Mouse (Mus musculus): ENCODE data around the gene Fuz. TPM values are rescaled to one million over a fixed set of nuclear protein-coding genes. Genes with fewer than 3 reads are reported as not detected.

The Fuz gene
- polyA plus RNA-seq, 1 experiment from 2014 or later: 22.4 TPM

DNA sequence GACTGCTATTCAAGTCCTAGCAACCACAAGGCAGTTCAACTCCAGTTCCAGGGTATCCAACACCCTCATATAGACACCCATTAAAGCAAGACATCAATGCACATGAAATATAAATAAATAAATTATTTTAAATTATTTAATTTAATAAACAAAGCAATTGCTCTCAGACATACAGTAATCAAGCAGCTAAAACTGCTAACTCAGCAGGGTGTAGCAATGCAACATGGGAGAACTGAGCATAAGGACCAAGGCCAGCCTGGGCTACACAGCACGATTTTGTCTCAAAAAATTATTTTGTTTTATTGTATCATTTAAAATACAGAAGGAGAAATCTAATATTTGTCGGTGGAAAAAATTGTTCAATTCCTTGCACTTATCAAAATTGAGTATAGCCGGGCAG, 1.7 kb upstream of the Fuz start:
- ATAC-seq (ENCODE audit: insufficient number of reproducible peaks, insufficient read depth, low FRiP score, low TSS enrichment): no peak
- Histone ChIP-seq H3K4me3 (no peak overlapping the region), H3K36me3 (peaks cover 22% of the 10 kb centered on the region), H3K27me3 (no peaks in the 10 kb centered on the region), H3K9me3 (no peaks in the 10 kb centered on the region), H3K4me1 (peaks cover 45% of the 10 kb centered on the region), H3K4me2 (replicated peaks) (no peak overlapping the region), H3K9ac (no peak overlapping the region), H3K27ac (no peak overlapping the region)
- 86% methylated on average over 3 of the region's 3 CpGs for WGBS

GRCm38 (mm10) chr7:44895206-44895592, 680 bp upstream of the Fuz start:
- Histone ChIP-seq H3K9me3 (no peaks in the 10 kb centered on the region), H3K27ac (peak overlapping the region; percentile 92), H3K4me1 (peaks cover 45% of the 10 kb centered on the region), H3K36me3 (peaks cover 26% of the 10 kb centered on the region), H3K9ac (no peak overlapping the region), H3K4me2 (replicated peaks) (peak overlapping the region; percentile 79), H3K4me3 (peak overlapping the region; percentile 60), H3K27me3 (no peaks in the 10 kb centered on the region)
- 65% methylated on average over 7 of the region's 7 CpGs for WGBS
- ATAC-seq (ENCODE audit: insufficient number of reproducible peaks, insufficient read depth, low FRiP score, low TSS enrichment): no peak

DNA sequence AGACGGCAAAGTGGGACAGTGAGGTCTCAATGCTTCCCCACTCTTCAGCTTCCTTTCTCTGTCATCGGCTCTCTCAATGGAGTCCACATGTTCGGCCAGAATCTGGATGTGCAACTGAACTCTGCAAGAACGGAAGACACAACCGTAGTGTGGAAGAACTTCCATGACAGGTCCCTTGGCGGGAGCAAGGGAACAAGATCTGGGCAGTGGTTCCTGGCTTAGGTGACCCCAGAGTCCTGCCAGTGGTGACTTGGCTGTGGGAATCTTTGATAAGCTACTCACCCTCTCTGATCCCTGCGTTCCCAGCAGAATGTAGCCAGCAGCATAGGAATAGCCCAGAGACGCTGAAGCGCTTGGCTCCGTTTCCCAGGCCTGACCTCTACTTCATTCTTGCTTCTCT, 620 bp downstream of the Fuz start:
- Histone ChIP-seq H3K27ac (peak overlapping the region; percentile 92), H3K9me3 (no peaks in the 10 kb centered on the region), H3K9ac (peak overlapping the region; percentile 70), H3K4me1 (peaks cover 42% of the 10 kb centered on the region), H3K4me2 (replicated peaks) (peak overlapping the region; percentile 79), H3K27me3 (no peaks in the 10 kb centered on the region), H3K36me3 (peaks cover 24% of the 10 kb centered on the region), H3K4me3 (peak overlapping the region; percentile 60)
- no peak for ATAC-seq (ENCODE audit: insufficient number of reproducible peaks, insufficient read depth, low FRiP score, low TSS enrichment)
- WGBS: 33% methylated on average over 10 of the region's 10 CpGs

DNA sequence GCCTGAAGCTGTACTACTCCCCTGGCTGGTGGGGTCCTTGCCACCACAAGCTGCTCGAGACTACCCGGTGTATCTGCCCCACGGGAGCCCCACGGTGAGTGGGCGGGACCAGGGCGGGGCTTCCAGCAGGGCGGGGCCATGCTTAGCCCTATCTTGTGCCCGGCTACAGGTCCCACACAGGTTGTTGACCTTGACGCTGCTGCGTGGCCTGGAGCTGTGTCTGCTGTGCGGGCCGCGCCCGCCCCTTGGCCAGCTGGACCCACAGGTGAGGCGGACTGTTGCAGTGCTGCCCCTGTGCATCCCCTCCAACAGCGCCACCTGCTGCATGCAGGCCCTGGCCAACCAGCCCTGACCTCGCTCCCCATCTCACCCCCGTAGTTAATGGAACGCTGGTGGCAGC, 2.7 kb downstream of the Fuz start:
- no peak overlapping the region for H3K9ac ChIP-seq
- peaks cover 38% of the 10 kb centered on the region for H3K4me1 ChIP-seq
- H3K27ac ChIP-seq: no peak overlapping the region
- H3K9me3 ChIP-seq: no peaks in the 10 kb centered on the region
- no peaks in the 10 kb centered on the region for H3K27me3 ChIP-seq
- no peak for ATAC-seq (ENCODE audit: insufficient number of reproducible peaks, insufficient read depth, low FRiP score, low TSS enrichment)
- no peak overlapping the region for H3K4me2 ChIP-seq (replicated peaks)
- H3K4me3 ChIP-seq: no peak overlapping the region
- H3K36me3 ChIP-seq: peaks cover 42% of the 10 kb centered on the region
- WGBS: 41% methylated on average over 19 of the region's 19 CpGs

GRCm38 (mm10) chr7:44900632-44901031, 4.8 kb downstream of the Fuz start:
- H3K4me2 ChIP-seq (replicated peaks): no peak overlapping the region
- no peaks in the 10 kb centered on the region for H3K27me3 ChIP-seq
- H3K36me3 ChIP-seq: peaks cover 63% of the 10 kb centered on the region
- H3K27ac ChIP-seq: 0 out of 2 replicates have a peak overlapping the region, but pooled peaks have one; percentile 46
- no peak for ATAC-seq (ENCODE audit: insufficient number of reproducible peaks, insufficient read depth, low FRiP score, low TSS enrichment)
- H3K4me3 ChIP-seq: no peak overlapping the region
- H3K9me3 ChIP-seq: no peaks in the 10 kb centered on the region
- 86% methylated on average over 11 of the region's 11 CpGs for WGBS
- peaks cover 29% of the 10 kb centered on the region for H3K4me1 ChIP-seq
- H3K9ac ChIP-seq: no peak overlapping the region

- Histone ChIP-seq H3K4me3 (peak overlapping the region; percentile 21), H3K4me1 (peaks cover 29% of the 10 kb centered on the region), H3K4me2 (replicated peaks) (peak overlapping the region; percentile 48), H3K27ac (peak overlapping the region; percentile 46; the same call in 1 of the 2 replicates), H3K36me3 (peaks cover 69% of the 10 kb centered on the region), H3K9me3 (no peaks in the 10 kb centered on the region), H3K27me3 (no peaks in the 10 kb centered on the region), H3K9ac (no peak overlapping the region; the same call in 1 of the 2 replicates)
- ATAC-seq (ENCODE audit: insufficient number of reproducible peaks, insufficient read depth, low FRiP score, low TSS enrichment): 0 out of 2 replicates have a peak, but pooled peaks have one; percentile 41
- WGBS: 20% methylated on average over 21 of the region's 21 CpGs
Observed at GRCm38 (mm10) chr7:44901230-44901722, 5.4 kb downstream of the Fuz start.

- H3K9me3 ChIP-seq: no peaks in the 10 kb centered on the region
- H3K4me2 ChIP-seq (replicated peaks): no peak overlapping the region
- WGBS: 95% methylated on average over 20 of the region's 20 CpGs
- peaks cover 90% of the 10 kb centered on the region for H3K36me3 ChIP-seq
- H3K4me1 ChIP-seq: peaks cover 13% of the 10 kb centered on the region
- H3K9ac ChIP-seq: no peak overlapping the region
- H3K27me3 ChIP-seq: no peaks in the 10 kb centered on the region
- H3K27ac ChIP-seq: 0 out of 2 replicates have a peak overlapping the region, but pooled peaks have one; percentile 17
- ATAC-seq (ENCODE audit: insufficient number of reproducible peaks, insufficient read depth, low FRiP score, low TSS enrichment): no peak
- no peak overlapping the region for H3K4me3 ChIP-seq
Observed at GRCm38 (mm10) chr7:44905430-44905829, 9.6 kb downstream of the Fuz start.

DNA sequence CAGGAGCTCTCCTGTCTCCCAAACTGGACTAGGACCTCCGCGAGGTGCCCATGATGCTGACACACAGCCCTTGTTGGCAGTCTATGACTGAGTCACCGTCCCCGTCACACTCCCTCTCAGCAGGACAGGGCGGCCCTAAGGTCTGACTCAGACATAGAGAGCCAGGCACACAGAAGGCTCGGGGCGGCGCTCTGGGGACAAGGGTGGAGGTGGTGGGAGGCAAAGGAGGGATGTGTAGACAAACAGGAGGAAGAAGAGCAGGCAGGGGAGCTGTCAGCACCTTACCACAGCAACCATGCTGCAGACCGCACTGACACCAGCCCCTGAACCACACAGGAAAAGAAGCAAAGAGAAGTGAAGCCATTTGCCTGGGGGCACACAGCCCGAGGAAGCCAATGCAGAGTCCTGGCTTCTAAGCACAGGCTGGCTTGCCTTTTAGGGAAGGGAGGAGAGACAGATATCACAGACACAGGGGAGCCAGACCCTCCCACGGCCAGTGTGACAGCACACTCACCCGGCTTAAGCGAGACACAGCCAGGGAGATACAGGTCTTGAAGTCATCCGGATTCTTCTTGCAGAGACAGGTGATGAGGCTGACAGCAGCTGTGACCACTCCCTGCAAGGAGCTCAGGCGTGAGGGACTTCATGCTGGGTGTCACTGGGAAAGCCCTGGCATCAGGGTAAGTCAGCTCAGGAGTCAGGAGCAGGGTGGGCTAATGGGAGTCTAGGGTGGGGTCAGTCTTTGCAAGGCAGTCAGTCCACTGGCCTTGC, 13.0 kb downstream of the Fuz start:
- Histone ChIP-seq H3K9ac (no peak overlapping the region), H3K4me1 (no peaks in the 10 kb centered on the region), H3K27me3 (no peaks in the 10 kb centered on the region), H3K9me3 (no peaks in the 10 kb centered on the region), H3K36me3 (peaks cover 97% of the 10 kb centered on the region), H3K4me2 (replicated peaks) (no peak overlapping the region), H3K27ac (no peak overlapping the region), H3K4me3 (no peak overlapping the region)
- no peak for ATAC-seq (ENCODE audit: insufficient number of reproducible peaks, insufficient read depth, low FRiP score, low TSS enrichment)
- 88% methylated on average over 15 of the region's 15 CpGs for WGBS

- no peak for ATAC-seq (ENCODE audit: insufficient number of reproducible peaks, insufficient read depth, low FRiP score, low TSS enrichment)
- Histone ChIP-seq H3K9ac (no peak overlapping the region), H3K27me3 (no peaks in the 10 kb centered on the region), H3K4me1 (no peaks in the 10 kb centered on the region), H3K4me3 (no peak overlapping the region), H3K4me2 (replicated peaks) (no peak overlapping the region), H3K36me3 (peaks cover 67% of the 10 kb centered on the region), H3K9me3 (no peaks in the 10 kb centered on the region), H3K27ac (no peak overlapping the region)
- 88% methylated on average over 2 of the region's 2 CpGs for WGBS
Observed at GRCm38 (mm10) chr7:44914396-44914795, 18.5 kb downstream of the Fuz start.

DNA sequence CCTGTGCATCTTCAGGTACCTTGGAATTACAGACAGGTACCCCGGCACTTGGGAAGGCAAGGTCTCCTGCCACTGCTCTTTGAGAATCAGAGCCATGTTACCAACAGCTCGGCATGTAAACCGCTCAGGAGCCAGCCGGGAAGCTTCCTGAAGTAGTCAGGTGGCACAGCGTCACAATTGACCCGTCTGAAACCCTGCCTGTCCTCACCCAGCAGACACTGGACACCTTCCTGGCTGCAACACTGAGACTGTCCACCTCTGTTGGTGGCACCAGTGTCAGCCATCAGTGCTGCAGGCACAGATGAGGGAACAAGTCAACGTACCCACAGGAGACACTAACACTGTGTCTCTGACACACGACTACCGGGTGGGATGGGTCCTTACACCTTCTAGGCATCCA, 19.4 kb downstream of the Fuz start:
- no peak overlapping the region for H3K27ac ChIP-seq
- no peaks in the 10 kb centered on the region for H3K4me1 ChIP-seq
- H3K27me3 ChIP-seq: no peaks in the 10 kb centered on the region
- H3K4me3 ChIP-seq: no peak overlapping the region
- WGBS: 92% methylated on average over 9 of the region's 9 CpGs
- H3K9me3 ChIP-seq: no peaks in the 10 kb centered on the region
- no peak for ATAC-seq (ENCODE audit: insufficient number of reproducible peaks, insufficient read depth, low FRiP score, low TSS enrichment)
- H3K4me2 ChIP-seq (replicated peaks): no peak overlapping the region
- peaks cover 62% of the 10 kb centered on the region for H3K36me3 ChIP-seq
- no peak overlapping the region for H3K9ac ChIP-seq

DNA sequence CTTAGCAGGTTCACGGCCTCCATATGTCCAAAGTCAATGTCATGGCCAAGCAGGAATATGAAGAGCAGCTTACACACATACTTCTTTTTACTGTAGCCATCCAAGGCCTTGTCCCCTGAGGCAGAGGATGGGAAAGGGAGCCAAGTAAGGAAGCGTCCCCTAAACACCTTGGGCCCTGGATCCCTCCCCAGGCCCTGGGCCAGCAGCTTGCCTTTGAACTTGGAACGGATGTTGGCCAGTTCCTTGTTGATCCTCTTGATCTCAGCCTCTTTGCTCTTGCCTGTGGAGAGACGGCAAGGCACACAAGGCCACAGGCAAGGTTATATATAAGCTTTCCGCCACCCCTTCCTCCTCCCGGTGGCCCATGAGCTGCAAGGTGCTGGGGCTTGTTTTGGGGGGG, 20.3 kb downstream of the Fuz start:
- H3K36me3 ChIP-seq: peaks cover 53% of the 10 kb centered on the region

GRCm38 (mm10) chr7:44916881-44917280, 21.0 kb downstream of the Fuz start:
- Histone ChIP-seq H3K4me2 (replicated peaks) (no peak overlapping the region), H3K9ac (no peak overlapping the region), H3K27me3 (no peaks in the 10 kb centered on the region), H3K9me3 (no peaks in the 10 kb centered on the region), H3K4me1 (no peaks in the 10 kb centered on the region), H3K27ac (no peak overlapping the region), H3K4me3 (no peak overlapping the region), H3K36me3 (peaks cover 50% of the 10 kb centered on the region)
- WGBS: 94% methylated on average over 4 of the region's 4 CpGs
- no peak; the same call in 1 of the 2 replicates for ATAC-seq (ENCODE audit: insufficient number of reproducible peaks, insufficient read depth, low FRiP score, low TSS enrichment)

More for the DNA sequence above, 20.3 kb downstream of the Fuz start:
- 90% methylated on average over 6 of the region's 6 CpGs for WGBS
- Histone ChIP-seq H3K9me3 (no peaks in the 10 kb centered on the region), H3K4me1 (no peaks in the 10 kb centered on the region), H3K27me3 (no peaks in the 10 kb centered on the region), H3K4me3 (no peak overlapping the region), H3K9ac (no peak overlapping the region), H3K27ac (no peak overlapping the region), H3K4me2 (replicated peaks) (no peak overlapping the region)
- no peak for ATAC-seq (ENCODE audit: insufficient number of reproducible peaks, insufficient read depth, low FRiP score, low TSS enrichment)

All from embryonic facial prominence, embryonic 12.5 days (tissue).